ENCODE assay signal across 9 mouse cellular contexts in genomic region chr2:6469164-6469563, GRCm38 (mm10).
DNase-seq lines count a peak whose midpoint lies in the region; ATAC-seq and TF ChIP-seq lines count a peak whose summit lies in the region.
"Had no signal": no experiment of that assay in that cellular context is flagged by ENCODE, and none has a peak within 500 bp of the region (broad histone marks: within the 10 kb centered on the region; RNA-seq: fewer than 3 reads in every experiment).

No protein-coding gene starts in this region.

- H3K4me1 ChIP-seq in forebrain, embryonic 11.5 days (replicated peaks; ENCODE audit: control insufficient read depth, insufficient read depth, low read length), result no peaks in the 10 kb centered on the region; the same call in 1 of the 2 replicates
- peaks cover 15% of the 10 kb centered on the region for H3K4me1 ChIP-seq in forebrain, embryonic 16.5 days (replicated peaks; ENCODE audit: control insufficient read depth, insufficient read depth, low read length)
- H3K4me1 ChIP-seq in small intestine, adult 2 months (ENCODE audit: control insufficient read depth, insufficient read depth, insufficient read length, low read length), result 0 out of 2 replicates have a peak, but pooled peaks cover 2% of the 10 kb centered on the region

- no peak overlapping the region for H3K4me3 ChIP-seq in forebrain, embryonic 11.5 days (ENCODE audit: low read depth, low read length)
- no peak overlapping the region for H3K4me3 ChIP-seq in forebrain, embryonic 16.5 days (replicated peaks; ENCODE audit: low read length)
- H3K4me3 ChIP-seq in small intestine, adult 2 months (ENCODE audit: low read depth, low read length), result no peak overlapping the region
- H3K4me3 ChIP-seq: limb, embryonic 15.5 days had no signal

- TF ChIP-seq POLR2A in small intestine, adult 2 months (IDR thresholded peaks at IDR 0.05; ENCODE audit: low read depth, low read length), result no peak

- no peak overlapping the region for H3K4me2 ChIP-seq in forebrain, embryonic 11.5 days (ENCODE audit: low read depth, low read length, severe bottlenecking)
- no peak overlapping the region for H3K4me2 ChIP-seq in forebrain, embryonic 16.5 days (ENCODE audit: low read length)
- H3K4me2 ChIP-seq: limb, embryonic 15.5 days had no signal

- TF ChIP-seq CTCF in small intestine, adult 2 months (IDR thresholded peaks at IDR 0.05; ENCODE audit: extremely low read depth, insufficient read length, insufficient replicate concordance, low read depth, low read length), result peak; percentile 92; the same call in 1 of the 2 replicates

- intact Hi-C loops in heart, postnatal 14 days (cut with DNase I), result loop anchor here (2.0 kb wide), 1 partner anchor 32 kb away; no protein-coding TSS in a partner anchor

- no peak overlapping the region for H3K27ac ChIP-seq in forebrain, embryonic 11.5 days (ENCODE audit: low read depth, low read length)
- H3K27ac ChIP-seq in forebrain, embryonic 16.5 days (ENCODE audit: low read length), result no peak overlapping the region
- no peak overlapping the region for H3K27ac ChIP-seq in small intestine, adult 2 months (ENCODE audit: insufficient read depth, low read depth, low read length)
- H3K27ac ChIP-seq: limb, embryonic 15.5 days had no signal

- no peaks in the 10 kb centered on the region for H3K36me3 ChIP-seq in forebrain, embryonic 11.5 days (ENCODE audit: control insufficient read depth, insufficient read depth, low read length)
- H3K36me3 ChIP-seq in forebrain, embryonic 16.5 days (ENCODE audit: control insufficient read depth, insufficient read depth), result no peaks in the 10 kb centered on the region
- H3K36me3 ChIP-seq in small intestine, adult 2 months (ENCODE audit: control insufficient read depth, insufficient read depth, low read length), result no peaks in the 10 kb centered on the region
- H3K36me3 ChIP-seq: limb, embryonic 15.5 days had no signal

- no peaks in the 10 kb centered on the region for H3K9me3 ChIP-seq in forebrain, embryonic 11.5 days (ENCODE audit: control insufficient read depth, low read length)
- no peaks in the 10 kb centered on the region for H3K9me3 ChIP-seq in forebrain, embryonic 16.5 days (ENCODE audit: control insufficient read depth, low read length)
- H3K9me3 ChIP-seq: limb, embryonic 15.5 days had no signal

- H3K27me3 ChIP-seq in forebrain, embryonic 11.5 days (ENCODE audit: control insufficient read depth, insufficient read depth, low read length), result no peaks in the 10 kb centered on the region
- H3K27me3 ChIP-seq in forebrain, embryonic 16.5 days (replicated peaks; ENCODE audit: control insufficient read depth, insufficient read depth, low read length), result no peaks in the 10 kb centered on the region
- H3K27me3 ChIP-seq in small intestine, adult 2 months (ENCODE audit: control insufficient read depth, insufficient read depth, low read length), result no peaks in the 10 kb centered on the region
- H3K27me3 ChIP-seq: limb, embryonic 15.5 days had no signal

- 29% methylated on average over 9 of the region's 9 CpGs for WGBS in forebrain, embryonic 11.5 days
- WGBS in forebrain, embryonic 16.5 days, result 42% methylated on average over 9 of the region's 9 CpGs
- WGBS in small intestine, adult 2 months, result 19% methylated on average over 9 of the region's 9 CpGs

- ATAC-seq in forebrain, embryonic 11.5 days (replicated peaks; ENCODE audit: low FRiP score), result 0 out of 2 replicates have a peak, but pooled peaks have one; percentile 25
- no peak for ATAC-seq in forebrain, embryonic 16.5 days

- DNase-seq in forebrain, embryonic 11.5 days (ENCODE audit: low spot score), result peak; percentile 78
- peak; percentile 91 for DNase-seq in ZHBTc4 (ENCODE audit: low read depth, low spot score)
- DNase-seq in cerebellum, postnatal 25 days, result peak; percentile 60 to 83
- DNase-seq in heart, postnatal 14 days, result peak; percentile 77 to 84
- peak; percentile 55 to 56 for DNase-seq in layer of hippocampus, postnatal 14 days (ENCODE audit: low spot score in 2 of 2)
- DNase-seq in lung, postnatal 4 days, result peak; percentile 67 to 81

- H3K9ac ChIP-seq in forebrain, embryonic 11.5 days (ENCODE audit: low read length), result no peak overlapping the region
- H3K9ac ChIP-seq in forebrain, embryonic 16.5 days (replicated peaks; ENCODE audit: low read depth, low read length), result no peak overlapping the region
- H3K9ac ChIP-seq: limb, embryonic 15.5 days had no signal
